17 mouse cellular contexts compared by ENCODE assay signal in the genomic region with DNA sequence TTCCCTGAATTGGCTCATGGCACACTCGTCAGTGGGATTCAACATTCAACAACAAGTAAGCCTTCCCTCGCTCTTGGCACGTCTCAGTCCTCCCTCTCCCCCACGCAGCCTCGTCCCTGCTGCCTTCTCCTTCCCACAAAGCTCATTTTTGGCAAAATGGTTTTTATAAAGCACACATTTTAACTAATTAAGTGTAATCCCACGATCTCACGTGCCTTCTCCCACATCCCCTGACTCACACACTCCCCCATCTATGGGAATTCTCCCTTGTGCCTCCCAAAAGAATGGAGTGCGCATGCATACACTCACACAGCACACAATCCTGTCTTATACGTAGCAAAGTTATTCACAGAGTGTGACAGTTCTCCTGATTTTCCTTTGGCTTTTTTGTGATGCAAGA.
A peak's percentile ranks its signal among the peaks of the same experiment; 100 is the strongest.
DNase-seq lines count a peak whose midpoint lies in the region; ATAC-seq lines count a peak whose summit lies in the region.
"Had no signal": no experiment of that assay in that cellular context is flagged by ENCODE, and none has a peak within 500 bp of the region (broad histone marks: within the 10 kb centered on the region; RNA-seq: fewer than 3 reads in every experiment).

No protein-coding gene starts in this region.

- H3K36me3 ChIP-seq in embryonic facial prominence, embryonic 14.5 days (ENCODE audit: control insufficient read depth, insufficient read depth, low read length) = no peaks in the 10 kb centered on the region
- H3K36me3 ChIP-seq in embryonic facial prominence, embryonic 10.5 days (replicated peaks) = no peaks in the 10 kb centered on the region
- H3K36me3 ChIP-seq in heart, embryonic 12.5 days = no peaks in the 10 kb centered on the region
- H3K36me3 ChIP-seq: embryonic facial prominence, embryonic 13.5 days; liver, embryonic 13.5 days; midbrain, embryonic 13.5 days had no signal

- no peak overlapping the region for H3K4me2 ChIP-seq in embryonic facial prominence, embryonic 14.5 days (ENCODE audit: low read depth, low read length)
- H3K4me2 ChIP-seq in heart, embryonic 12.5 days = no peak overlapping the region
- H3K4me2 ChIP-seq: embryonic facial prominence, embryonic 13.5 days; liver, embryonic 13.5 days; midbrain, embryonic 13.5 days had no signal

- intact Hi-C loops in left cerebral cortex, postnatal 36 days (cut with DNase I) = loop anchor here (1.0 to 5.0 kb wide), 4 partner anchors 159 to 659 kb away; no protein-coding TSS in a partner anchor

- H3K4me1 ChIP-seq in embryonic facial prominence, embryonic 14.5 days (ENCODE audit: control insufficient read depth, insufficient read depth, low read length) = no peaks in the 10 kb centered on the region; the same call in 1 of the 2 replicates
- no peaks in the 10 kb centered on the region for H3K4me1 ChIP-seq in embryonic facial prominence, embryonic 10.5 days
- 0 out of 2 replicates have a peak, but pooled peaks cover 6% of the 10 kb centered on the region for H3K4me1 ChIP-seq in heart, embryonic 12.5 days (replicated peaks)
- H3K4me1 ChIP-seq: liver, embryonic 13.5 days; midbrain, embryonic 13.5 days had no signal

- H3K27me3 ChIP-seq in embryonic facial prominence, embryonic 14.5 days (replicated peaks; ENCODE audit: control insufficient read depth, insufficient read depth, low read length) = no peaks in the 10 kb centered on the region
- H3K27me3 ChIP-seq in embryonic facial prominence, embryonic 10.5 days (replicated peaks; ENCODE audit: low read depth, poor library complexity, severe bottlenecking) = peaks cover 15% of the 10 kb centered on the region; the same call in 1 of the 2 replicates
- H3K27me3 ChIP-seq in heart, embryonic 12.5 days (replicated peaks) = no peaks in the 10 kb centered on the region
- H3K27me3 ChIP-seq: embryonic facial prominence, embryonic 13.5 days; liver, embryonic 13.5 days had no signal

- H3K9me3 ChIP-seq in embryonic facial prominence, embryonic 14.5 days (ENCODE audit: control insufficient read depth, low read length) = no peaks in the 10 kb centered on the region
- no peaks in the 10 kb centered on the region for H3K9me3 ChIP-seq in embryonic facial prominence, embryonic 10.5 days
- no peaks in the 10 kb centered on the region for H3K9me3 ChIP-seq in heart, embryonic 12.5 days (replicated peaks)
- H3K9me3 ChIP-seq: embryonic facial prominence, embryonic 13.5 days; liver, embryonic 13.5 days; midbrain, embryonic 13.5 days had no signal

- ATAC-seq in embryonic facial prominence, embryonic 14.5 days (ENCODE audit: low read depth) = no peak
- no peak for ATAC-seq in heart, embryonic 12.5 days (ENCODE audit: insufficient number of reproducible peaks, low FRiP score)
- ATAC-seq: inflammation-experienced regulatory T-cells, adult 6 months; midbrain, embryonic 13.5 days had no signal

- H3K4me3 ChIP-seq in embryonic facial prominence, embryonic 14.5 days (ENCODE audit: low read depth, low read length) = no peak overlapping the region
- H3K4me3 ChIP-seq in embryonic facial prominence, embryonic 10.5 days = no peak overlapping the region
- H3K4me3 ChIP-seq in heart, embryonic 12.5 days = no peak overlapping the region
- H3K4me3 ChIP-seq: embryonic facial prominence, embryonic 13.5 days; liver, embryonic 13.5 days; midbrain, embryonic 13.5 days had no signal

- peak; percentile 48 for DNase-seq in embryonic facial prominence, embryonic 14.5 days (ENCODE audit: low spot score)
- DNase-seq in embryonic facial prominence, embryonic 10.5 days (ENCODE audit: low spot score) = no peak
- peak; percentile 75 for DNase-seq in right cerebral cortex, adult 18-20 months
- no peak for DNase-seq in right cerebral cortex, postnatal 4 days
- peak; percentile 69 to 75 for DNase-seq in left cerebral cortex, postnatal 36 days (ENCODE audit: low spot score in 2 of 2)
- no peak for DNase-seq in thymus, postnatal 10 days (ENCODE audit: low spot score in 2 of 2)
- DNase-seq in B cell, adult 2 months = no peak
- DNase-seq: adrenal gland, postnatal 36 days; cerebellum, adult 2 months; gastrocnemius, postnatal 14 days; kidney, postnatal 36 days; liver, embryonic 13.5 days; lung, postnatal 14 days had no signal

- no peak overlapping the region for H3K27ac ChIP-seq in embryonic facial prominence, embryonic 14.5 days (replicated peaks; ENCODE audit: low read depth, low read length)
- no peak overlapping the region for H3K27ac ChIP-seq in embryonic facial prominence, embryonic 10.5 days (replicated peaks)
- H3K27ac ChIP-seq in heart, embryonic 12.5 days (ENCODE audit: poor library complexity, severe bottlenecking) = no peak overlapping the region
- H3K27ac ChIP-seq: embryonic facial prominence, embryonic 13.5 days; liver, embryonic 13.5 days; midbrain, embryonic 13.5 days had no signal

- H3K9ac ChIP-seq in embryonic facial prominence, embryonic 14.5 days (ENCODE audit: low read depth, low read length) = no peak overlapping the region
- no peak overlapping the region for H3K9ac ChIP-seq in heart, embryonic 12.5 days
- H3K9ac ChIP-seq: embryonic facial prominence, embryonic 13.5 days; liver, embryonic 13.5 days; midbrain, embryonic 13.5 days had no signal

- 61% methylated on average over 9 of the region's 9 CpGs for WGBS in embryonic facial prominence, embryonic 14.5 days
- 88% methylated on average over 9 of the region's 9 CpGs for WGBS in embryonic facial prominence, embryonic 10.5 days
- WGBS in heart, embryonic 12.5 days = 77% methylated on average over 9 of the region's 9 CpGs

Comparison
In these comparisons a context has a peak if more than half of its experiments do, and no peak if none do; other contexts are left out.
1. DNase-seq: peak in embryonic facial prominence, embryonic 14.5 days (single experiment), right cerebral cortex, adult 18-20 months (single experiment) and left cerebral cortex, postnatal 36 days (2 of 2); none in embryonic facial prominence, embryonic 10.5 days (single experiment), right cerebral cortex, postnatal 4 days (single experiment), thymus, postnatal 10 days (0 of 2) and B cell, adult 2 months (0 of 2).